Mouse (Mus musculus) midbrain, postnatal 0 days (tissue): ENCODE results near the gene Eif2ak4. TPM values are rescaled to one million over a fixed set of nuclear protein-coding genes. Genes with fewer than 3 reads are reported as not detected.

Source experiments
- ATAC-seq: fragments of 200-750 bp; cut with Nextera tagmentation; 2 replicates; pipeline ENCODE4 v1.8.0; 2017; ENCODE audit warnings: moderate number of reproducible peaks, mild to moderate bottlenecking, moderate TSS enrichment, moderate library complexity; ENCODE audit not compliant: low FRiP score
- DNase-seq: peaks from one replicate; pipeline ENCODE4 v3.0.0-alpha.2; 2015; ENCODE audit warnings: low spot score
- H3K27ac ChIP-seq: fragments of 300-500 bp; sonication (generic); 2 replicates; pipeline ENCODE4 v1.5.1; 2014; ENCODE audit warnings: low read depth, mild to moderate bottlenecking, low read length, mixed read lengths
- H3K27me3 ChIP-seq: fragments of 300-500 bp; sonication (generic); 2 replicates; pipeline ENCODE4 v1.6.1; 2014; ENCODE audit warnings: low read length, control low read depth, mixed read lengths; ENCODE audit not compliant: insufficient read depth
- H3K36me3 ChIP-seq: fragments of 300-500 bp; sonication (generic); 2 replicates; pipeline ENCODE4 v1.6.1; 2014; ENCODE audit warnings: low read length, control low read depth, mixed read lengths; ENCODE audit not compliant: insufficient read depth
- H3K4me1 ChIP-seq: fragments of 300-500 bp; sonication (generic); 2 replicates; pipeline ENCODE4 v1.6.1; 2014; ENCODE audit warnings: mild to moderate bottlenecking, control low read depth, antibody characterized with exemption, low read length, mixed read lengths; ENCODE audit not compliant: insufficient read depth
- H3K4me2 ChIP-seq: fragments of 300-500 bp; sonication (generic); 2 replicates; pipeline ENCODE4 v1.6.1; 2014; ENCODE audit warnings: low read depth, mild to moderate bottlenecking, low read length, mixed read lengths; ENCODE audit not compliant: poor library complexity, severe bottlenecking
- H3K4me3 ChIP-seq: fragments of 300-500 bp; sonication (generic); 2 replicates; pipeline ENCODE4 v1.5.1; 2014; ENCODE audit warnings: low read depth, mild to moderate bottlenecking, low read length, moderate library complexity
- H3K9ac ChIP-seq: fragments of 300-500 bp; sonication (generic); replicated peaks from 2 replicates; pipeline ENCODE4 v1.6.1; 2014; ENCODE audit warnings: mild to moderate bottlenecking, low read length, moderate library complexity, mixed read lengths; ENCODE audit not compliant: poor library complexity, severe bottlenecking
- H3K9me3 ChIP-seq: fragments of 300-500 bp; sonication (generic); 2 replicates; pipeline ENCODE4 v1.6.1; 2016; ENCODE audit warnings: low read length, control low read depth
- CTCF ChIP-seq: IDR thresholded peaks from 2 replicates; pipeline ENCODE4 v1.5.1; 2016; ENCODE audit warnings: antibody characterized with exemption, mild to moderate bottlenecking
- WGBS: fragments of 180-500 bp; shearing (Covaris S2); extraction: QIAGEN DNeasy Blood & Tissue Kit; methylation state at CpG from one replicate; pipeline ENCODE4 v1.1.7; 2014; 5-methylcytosine and 5-hydroxymethylcytosine counted together
- polyA plus RNA-seq: library from polyadenylated mRNA; unstranded; fragments of >200 nt; fragmentation: Nextera tagmentation; extraction: Ambion mirVana; gene quantifications from 2 replicates; pipeline ENCODE4 v1.2.1, GENCODE M21; 2015
- total RNA-seq: library from RNA; depleted of rRNA; stranded (reverse); fragments of >200 nt; gene quantifications from 2 replicates; pipeline ENCODE4 v1.2.3, GENCODE M21; 2014

Gene Eif2ak4
- total and polyA plus RNA-seq, 2 experiments from 2014 or later = 8.5 to 17.2 TPM

- no peak for DNase-seq
- Histone ChIP-seq H3K9ac (no peak overlapping the region), H3K27me3 (peaks cover 3% of the 10 kb centered on the region; the same call in 1 of the 2 replicates), H3K4me1 (no peaks in the 10 kb centered on the region), H3K27ac (no peak overlapping the region), H3K9me3 (no peaks in the 10 kb centered on the region), H3K36me3 (no peaks in the 10 kb centered on the region), H3K4me2 (no peak overlapping the region), H3K4me3 (no peak overlapping the region)
- no peak for ATAC-seq
- 84% methylated on average over 1 of the region's 1 CpGs for WGBS
- no peak for TF ChIP-seq CTCF
These were observed 12.9 kb upstream of the Eif2ak4 start for GRCm38 (mm10) chr2:118375522-118375921.

GRCm38 (mm10) chr2:118375931-118376330, 12.5 kb upstream of the Eif2ak4 start:
- DNase-seq = no peak
- no peak for TF ChIP-seq CTCF
- ATAC-seq = no peak

GRCm38 (mm10) chr2:118379756-118380155, 8.7 kb upstream of the Eif2ak4 start:
- no peak overlapping the region for H3K4me2 ChIP-seq
- no peak for TF ChIP-seq CTCF
- ATAC-seq (no peak), DNase-seq (peak; percentile 24)
- no peak overlapping the region for H3K9ac ChIP-seq
- 15% methylated on average over 1 of the region's 1 CpGs for WGBS
- peaks cover 3% of the 10 kb centered on the region; the same call in 1 of the 2 replicates for H3K27me3 ChIP-seq
- no peaks in the 10 kb centered on the region for H3K9me3 ChIP-seq
- H3K4me1 ChIP-seq = no peaks in the 10 kb centered on the region
- H3K36me3 ChIP-seq = no peaks in the 10 kb centered on the region
- no peak overlapping the region for H3K27ac ChIP-seq
- H3K4me3 ChIP-seq = no peak overlapping the region

More at GRCm38 (mm10) chr2:118375931-118376330, 12.5 kb upstream of the Eif2ak4 start:
- Histone ChIP-seq H3K36me3 (no peaks in the 10 kb centered on the region), H3K9ac (no peak overlapping the region), H3K4me1 (no peaks in the 10 kb centered on the region), H3K9me3 (no peaks in the 10 kb centered on the region), H3K4me2 (no peak overlapping the region), H3K27ac (no peak overlapping the region), H3K27me3 (peaks cover 3% of the 10 kb centered on the region; the same call in 1 of the 2 replicates), H3K4me3 (no peak overlapping the region)

- 77% methylated on average over 5 of the region's 5 CpGs for WGBS
These were observed 5.0 kb upstream of the Eif2ak4 start for GRCm38 (mm10) chr2:118383387-118383786.

GRCm38 (mm10) chr2:118389569-118389968, 1.2 kb downstream of the Eif2ak4 start:
- 64% methylated on average over 3 of the region's 3 CpGs for WGBS
- Histone ChIP-seq H3K27me3 (no peaks in the 10 kb centered on the region), H3K9me3 (no peaks in the 10 kb centered on the region), H3K36me3 (no peaks in the 10 kb centered on the region), H3K9ac (no peak overlapping the region), H3K4me2 (peak overlapping the region; percentile 64), H3K27ac (no peak overlapping the region), H3K4me3 (peak overlapping the region; percentile 84; the same call in 1 of the 2 replicates), H3K4me1 (no peaks in the 10 kb centered on the region)
- no peak for TF ChIP-seq CTCF
- DNase-seq = no peak
- ATAC-seq = no peak

More at GRCm38 (mm10) chr2:118383387-118383786, 5.0 kb upstream of the Eif2ak4 start:
- peak; percentile 60 for TF ChIP-seq CTCF
- Histone ChIP-seq H3K9ac (no peak overlapping the region), H3K27me3 (no peaks in the 10 kb centered on the region), H3K9me3 (no peaks in the 10 kb centered on the region), H3K27ac (no peak overlapping the region), H3K36me3 (no peaks in the 10 kb centered on the region), H3K4me3 (no peak overlapping the region), H3K4me2 (no peak overlapping the region), H3K4me1 (no peaks in the 10 kb centered on the region)
- ATAC-seq (no peak), DNase-seq (peak; percentile 24)

GRCm38 (mm10) chr2:118390072-118390471, 1.7 kb downstream of the Eif2ak4 start:
- no peaks in the 10 kb centered on the region for H3K4me1 ChIP-seq
- no peaks in the 10 kb centered on the region for H3K36me3 ChIP-seq
- no peaks in the 10 kb centered on the region for H3K27me3 ChIP-seq
- H3K27ac ChIP-seq = no peak overlapping the region
- no peaks in the 10 kb centered on the region for H3K9me3 ChIP-seq
- no peak overlapping the region; the same call in 1 of the 2 replicates for H3K9ac ChIP-seq
- 84% methylated on average over 5 of the region's 5 CpGs for WGBS
- H3K4me3 ChIP-seq = no peak overlapping the region
- ATAC-seq (no peak), DNase-seq (no peak)
- H3K4me2 ChIP-seq = no peak overlapping the region
- TF ChIP-seq CTCF = no peak
